Mouse (Mus musculus) adrenal gland, postnatal 4 days (tissue): Measurements from ENCODE around the gene Ttc26. TPM values are rescaled to one million over a fixed set of nuclear protein-coding genes. Genes with fewer than 3 reads are reported as not detected.
"Not testable (repeated sequence)": the region's sequence is repeated elsewhere in the genome, so short reads cannot be mapped to it uniquely, and the experiment has no call there.

Experiments used
- DNase-seq, 2 experiments: peaks; one replicate each; pipeline ENCODE4 v3.0.0; 2021 to 2022; ENCODE audit warnings: low spot score in 2 of 2, mixed read lengths in 2 of 2
- total RNA-seq, 2 experiments: library from RNA; stranded (reverse); gene quantifications; 2 replicates each; pipeline ENCODE4 v1.2.3; 2021

Ttc26 gene
- total RNA-seq, 2 experiments from 2014 or later = 4.3 to 5.2 TPM

GRCm38 (mm10) chr6:38453049-38453448, 71.8 kb downstream of the Ttc26 start:
- no peak for DNase-seq

GRCm38 (mm10) chr6:38456425-38456824, 75.2 kb downstream of the Ttc26 start:
- DNase-seq = not testable (repeated sequence)

GRCm38 (mm10) chr6:38458075-38458474, 76.8 kb downstream of the Ttc26 start:
- DNase-seq = no peak

DNA sequence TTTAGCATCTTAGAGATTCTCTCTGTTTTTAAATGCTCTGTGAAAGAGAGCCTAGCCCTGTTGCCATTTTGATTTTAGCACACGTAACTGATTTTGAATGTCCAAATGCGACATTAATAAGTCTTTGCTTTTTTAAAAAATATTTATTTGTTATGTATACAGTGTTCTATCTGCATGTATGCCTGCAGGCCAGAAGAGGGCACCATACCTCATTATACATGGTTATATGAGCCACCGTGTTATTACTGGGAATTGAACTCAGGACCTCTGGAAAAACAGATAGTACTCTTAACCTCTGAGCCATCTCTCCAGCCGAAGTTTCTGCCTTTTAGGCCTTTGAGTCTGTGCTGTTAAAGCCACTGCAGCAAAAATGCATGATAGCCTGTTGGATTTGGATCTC, 88.3 kb downstream of the Ttc26 start:
- no peak for DNase-seq

Other genes starting within 250 kb of the Ttc26 start
- gene D630045J12Rik, start 127.5 kb upstream of the Ttc26 start, total RNA-seq = 10 to 100 TPM in 1 of 2 experiments, 1 to 10 TPM in 1; 9.1 to 12.2 TPM
- 10 to 100 TPM; 12.5 to 12.9 TPM for gene Zc3hav1l, start 82.2 kb upstream of the Ttc26 start, total RNA-seq
- 10 to 100 TPM; 54.2 to 55.8 TPM for gene Zc3hav1, start 26.9 kb upstream of the Ttc26 start, total RNA-seq
- 10 to 100 TPM; 36.4 to 39.4 TPM for gene Ubn2, start 52.5 kb downstream of the Ttc26 start, total RNA-seq
- 100 to 1,000 TPM in 1 of 2 experiments, 10 to 100 TPM in 1; 99.5 to 103 TPM for gene Fmc1, start 152.0 kb downstream of the Ttc26 start, total RNA-seq
- 100 to 1,000 TPM; 225 to 239 TPM for gene Luc7l2, start 169.9 kb downstream of the Ttc26 start, total RNA-seq